Mouse (Mus musculus) forelimb bud, embryonic 11.5 days (tissue): ENCODE results near the gene Sgms1.

Source experiments
- DNase-seq: peaks from one replicate; pipeline ENCODE4 v3.0.0-alpha.2; 2012; ENCODE audit warnings: low read depth, low spot score

Gene Sgms1

DNA sequence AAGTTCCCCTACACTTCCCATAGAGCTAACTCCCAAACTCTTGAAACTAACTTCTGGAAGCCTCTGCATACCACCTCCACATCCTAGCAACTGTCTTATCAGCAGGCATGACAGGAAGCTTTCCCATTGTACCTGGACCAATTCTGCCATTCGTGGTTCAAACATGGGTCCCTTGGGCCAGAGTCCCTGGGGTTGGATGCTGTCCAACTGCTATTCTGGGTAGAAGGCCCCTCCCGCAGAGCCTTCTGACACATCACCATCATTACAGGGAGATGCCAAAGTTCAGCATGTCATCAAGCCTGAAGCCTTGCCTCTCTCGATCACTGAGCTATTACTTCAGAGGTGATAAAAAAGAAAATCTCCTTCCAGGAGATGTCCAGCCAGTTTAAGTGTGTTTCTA, 175.9 kb downstream of the Sgms1 start:
- no peak for DNase-seq

DNA sequence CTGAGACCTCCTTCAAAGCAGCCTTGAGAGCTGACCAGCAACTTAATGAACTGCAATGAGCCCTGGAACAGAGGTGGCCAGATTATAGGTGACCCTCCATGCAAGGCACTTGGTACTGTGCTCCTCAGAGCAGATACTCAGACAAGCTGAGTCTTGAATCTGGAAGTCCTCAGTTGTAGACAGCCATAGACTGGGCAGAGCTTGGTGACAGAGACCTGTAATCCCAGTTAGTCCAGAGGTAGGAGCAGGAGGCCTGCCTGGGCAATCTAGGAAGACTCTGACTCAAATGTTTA, 178.3 kb downstream of the Sgms1 start:
- no peak for DNase-seq

DNA sequence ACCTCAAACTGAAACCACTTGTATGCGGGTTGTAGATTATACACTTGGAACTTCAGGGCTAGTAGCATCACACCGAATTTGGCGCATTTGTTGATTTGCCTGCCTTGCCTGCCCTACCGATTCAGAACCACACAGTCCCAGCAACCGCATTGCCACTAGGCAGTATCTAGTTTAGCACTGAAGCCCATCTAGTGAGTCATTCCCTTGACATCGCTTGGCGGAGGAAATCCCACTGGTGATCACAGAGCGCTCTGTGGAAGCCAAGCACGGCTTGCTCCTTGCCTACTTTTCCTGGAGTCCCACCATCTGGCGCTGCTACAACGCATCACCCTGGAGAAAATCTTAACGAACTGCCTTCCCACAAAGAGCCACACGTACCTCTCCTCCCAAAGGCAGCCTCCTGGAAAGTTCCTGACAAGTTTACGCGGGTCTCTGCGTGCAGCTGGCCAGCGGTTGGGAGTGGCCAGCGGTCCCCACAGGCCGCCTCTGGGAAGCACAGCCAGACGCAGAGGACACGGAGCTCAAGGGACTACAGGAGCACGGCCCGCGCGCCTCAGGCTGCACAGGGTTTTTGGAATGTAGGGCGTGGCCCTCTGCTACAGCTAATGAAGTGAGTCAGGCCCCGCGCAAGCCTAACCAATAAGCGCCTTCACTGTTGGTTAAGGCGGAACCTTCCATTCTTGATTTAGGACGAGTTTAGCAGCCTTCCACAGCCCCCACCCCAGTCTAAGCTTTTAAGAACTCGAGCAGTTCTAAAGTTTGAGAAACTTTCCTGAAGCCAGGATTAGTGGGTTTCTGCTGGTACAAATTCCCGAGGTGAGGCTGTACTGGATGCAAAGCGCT, 178.8 kb downstream of the Sgms1 start:
- DNase-seq: peak; percentile 93

DNA sequence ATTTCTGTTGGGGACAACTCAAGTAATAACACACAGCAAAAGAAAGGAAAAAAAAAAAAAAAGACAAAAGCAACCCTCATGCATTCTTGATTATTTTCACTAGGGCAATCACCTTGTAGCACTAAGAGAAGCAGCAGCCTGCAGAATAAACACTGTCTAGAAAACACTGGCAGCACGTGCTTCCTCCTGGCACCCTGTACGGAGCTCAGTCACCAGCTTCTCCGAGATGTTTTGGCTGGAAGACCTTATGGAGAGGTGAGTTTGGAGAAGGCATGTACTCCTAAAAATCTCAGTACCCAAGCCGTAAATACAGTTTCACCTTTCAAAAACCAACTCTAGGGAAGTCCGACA, 179.4 kb downstream of the Sgms1 start:
- no peak for DNase-seq

DNA sequence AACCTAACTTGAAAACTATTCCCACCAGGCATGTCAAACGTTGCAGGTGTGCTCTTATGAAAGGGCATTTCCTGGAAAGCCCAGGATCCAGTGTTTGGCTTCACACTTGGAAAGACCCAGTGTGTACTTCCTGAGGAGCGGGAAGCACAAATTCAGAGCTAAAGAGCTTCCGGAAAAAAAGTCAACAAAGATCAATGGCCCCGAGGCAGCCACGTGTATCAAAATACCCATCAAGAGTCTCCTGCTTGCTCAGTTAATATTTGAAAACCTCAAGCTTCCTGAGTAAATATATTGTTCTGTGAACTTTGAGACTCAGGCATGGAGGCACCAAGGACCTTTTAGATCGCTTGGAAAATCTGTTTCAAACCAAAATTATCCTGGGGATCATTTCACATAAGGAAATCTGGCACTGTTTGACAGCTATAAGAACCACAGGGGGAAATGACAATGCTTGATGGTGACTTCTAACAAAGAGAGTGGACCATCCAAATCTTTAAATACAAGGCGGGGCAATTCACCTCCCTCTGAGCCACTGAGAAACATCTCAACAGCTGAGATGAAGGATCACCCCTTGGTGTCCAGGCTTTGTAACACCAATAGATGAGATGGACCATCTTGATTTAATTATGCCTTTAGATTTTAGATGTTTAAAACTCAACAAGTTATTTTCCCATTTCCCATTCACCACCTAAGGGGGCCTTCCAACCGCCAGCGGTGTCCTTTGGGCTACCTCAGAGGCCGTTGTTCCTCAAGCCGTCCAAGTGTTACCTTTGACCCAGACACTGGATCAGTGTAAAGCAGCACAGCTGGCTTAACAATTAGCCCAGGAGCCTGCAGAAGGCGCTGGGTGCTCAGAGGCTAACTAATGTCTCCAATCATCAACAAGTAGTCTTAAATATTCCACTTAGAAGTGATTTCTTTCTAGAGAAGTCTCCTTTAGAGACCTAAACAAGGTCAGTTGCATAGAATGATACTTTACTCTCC, 187.1 kb downstream of the Sgms1 start:
- no peak for DNase-seq

DNA sequence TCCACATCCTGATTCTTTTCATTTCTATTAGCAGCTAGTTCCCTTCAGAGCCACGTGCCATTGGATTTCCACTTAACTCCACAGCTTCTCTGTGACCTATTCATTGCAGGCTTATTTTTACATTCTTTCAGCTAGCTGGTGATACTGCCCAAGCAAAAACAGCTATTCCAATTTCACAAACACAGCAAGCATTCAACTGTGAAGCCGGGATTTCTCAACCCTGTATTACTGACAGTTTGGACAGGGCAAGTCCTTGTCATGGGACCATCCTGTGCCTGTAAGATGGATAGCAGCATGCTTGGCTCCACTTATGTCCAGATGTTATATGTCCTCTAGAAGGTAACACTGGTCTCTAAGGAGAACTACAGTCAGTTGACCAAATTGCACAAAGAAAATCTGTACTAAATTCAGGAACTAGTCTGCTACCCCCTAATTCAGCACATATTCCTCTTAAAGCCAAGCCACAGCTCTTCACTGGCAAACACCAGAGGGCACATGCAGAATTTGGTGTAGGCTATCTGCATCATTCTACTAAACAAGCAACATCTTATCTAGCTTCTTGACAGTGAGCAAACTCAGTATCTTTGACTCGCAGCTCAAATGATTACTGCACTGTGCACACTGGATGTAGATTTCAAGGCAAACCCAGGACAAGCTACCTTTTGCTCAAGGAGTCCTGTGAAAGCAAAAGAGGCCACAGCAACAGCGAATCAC, 189.5 kb downstream of the Sgms1 start:
- DNase-seq: no peak

DNA sequence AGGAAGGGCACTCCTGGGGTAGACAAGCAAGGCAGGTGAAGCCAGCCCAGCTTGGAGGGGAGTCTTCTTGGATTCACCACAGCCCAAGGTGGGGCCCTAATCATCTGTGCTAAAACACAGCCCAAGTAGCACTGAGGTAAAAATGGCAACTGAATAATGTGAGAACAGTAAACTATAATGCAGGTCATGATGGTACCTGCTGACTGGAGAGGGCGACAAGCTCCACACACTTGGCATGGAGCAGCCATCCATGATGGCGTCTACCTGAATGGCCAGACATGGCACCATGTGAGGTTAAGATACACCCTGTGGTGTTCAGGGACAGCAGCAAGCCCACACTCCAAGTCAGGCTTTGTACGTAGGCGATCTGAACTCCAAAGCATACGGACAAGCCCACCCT, 190.4 kb downstream of the Sgms1 start:
- no peak for DNase-seq

DNA sequence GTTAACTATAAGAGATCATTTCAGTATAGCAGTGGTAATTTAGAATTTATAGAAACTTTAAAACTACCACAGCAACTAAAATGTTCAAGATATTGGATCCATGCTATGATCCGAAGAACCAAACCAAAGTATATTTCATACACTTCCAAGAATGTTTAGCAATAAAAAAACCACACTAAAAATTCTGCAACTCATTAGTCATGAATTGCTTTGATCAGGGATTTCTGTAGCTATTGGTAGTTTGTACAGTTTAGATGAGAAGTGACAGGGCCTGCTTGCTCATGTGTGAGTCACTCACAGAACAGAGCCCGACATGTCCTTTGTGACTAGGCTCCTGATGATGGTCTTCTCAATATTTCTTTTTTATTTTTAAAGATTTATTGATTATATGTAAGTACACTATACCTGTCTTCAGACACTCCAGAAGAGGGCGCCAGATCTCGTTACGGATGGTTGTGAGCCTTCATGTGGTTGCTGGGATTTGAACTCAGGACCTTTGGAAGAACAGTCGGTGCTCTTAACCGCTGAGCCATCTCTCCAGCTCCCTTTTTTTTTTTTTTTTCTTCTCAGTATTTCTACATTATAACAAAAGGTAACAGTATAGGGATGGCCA, 190.9 kb downstream of the Sgms1 start:
- DNase-seq: no peak

DNA sequence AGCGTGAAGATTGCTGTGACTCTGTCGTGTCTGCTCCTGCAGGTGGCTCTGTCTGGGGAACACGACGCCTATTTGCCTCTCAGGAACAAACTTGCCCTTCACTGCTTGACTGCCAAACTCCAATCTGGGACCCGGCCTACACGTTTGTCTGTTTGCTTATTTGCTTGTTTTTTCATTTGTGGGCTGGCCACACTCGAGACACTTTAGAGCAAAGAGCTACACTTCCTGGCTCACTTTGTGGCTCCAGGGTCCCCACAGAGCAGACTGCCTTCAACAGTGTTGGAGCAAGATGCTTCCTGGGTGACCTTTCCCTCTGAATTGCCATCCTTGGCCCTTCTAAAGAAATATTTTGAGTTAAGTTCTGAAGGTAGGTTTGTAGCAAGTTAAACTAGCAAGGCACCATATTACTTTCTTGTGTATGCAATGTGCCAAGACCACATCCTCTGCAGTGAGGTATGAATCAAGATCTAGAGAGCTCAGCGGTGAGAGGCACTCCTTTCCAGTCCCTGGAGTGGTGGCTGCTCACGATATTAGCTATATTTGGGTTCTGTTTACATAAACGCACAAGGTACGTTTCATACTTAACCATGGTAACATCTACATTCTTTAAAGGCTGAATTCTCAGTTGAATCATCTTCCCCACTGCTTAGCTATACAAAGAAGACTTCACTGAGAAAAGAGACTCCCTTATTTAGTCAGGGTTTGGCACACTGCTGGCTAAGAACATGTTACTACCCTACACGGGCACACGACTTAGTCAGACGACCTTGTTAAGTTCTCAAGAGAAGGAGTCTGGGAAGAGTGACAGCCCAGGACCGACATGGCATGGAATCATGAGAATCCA, 192.3 kb downstream of the Sgms1 start:
- DNase-seq: no peak

DNA sequence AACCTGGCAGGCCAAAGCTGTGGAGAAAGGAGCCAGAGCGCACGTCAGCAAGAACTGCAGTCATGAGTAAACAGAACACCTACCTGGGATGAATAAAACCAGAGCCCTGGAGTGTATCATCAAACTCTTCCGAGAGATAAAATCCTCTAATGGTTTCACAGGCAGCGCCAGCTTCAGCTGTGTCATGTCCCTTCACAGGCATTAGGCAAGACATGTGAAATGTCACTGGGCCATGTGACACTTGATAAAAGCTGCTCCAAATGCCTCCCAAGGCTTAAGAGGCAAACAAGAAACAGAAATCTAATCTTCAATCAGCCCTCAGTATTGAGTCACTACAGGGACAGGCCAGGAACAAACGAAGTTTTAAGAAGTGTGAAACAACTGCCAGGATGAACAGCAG, 193.3 kb downstream of the Sgms1 start:
- DNase-seq: no peak

DNA sequence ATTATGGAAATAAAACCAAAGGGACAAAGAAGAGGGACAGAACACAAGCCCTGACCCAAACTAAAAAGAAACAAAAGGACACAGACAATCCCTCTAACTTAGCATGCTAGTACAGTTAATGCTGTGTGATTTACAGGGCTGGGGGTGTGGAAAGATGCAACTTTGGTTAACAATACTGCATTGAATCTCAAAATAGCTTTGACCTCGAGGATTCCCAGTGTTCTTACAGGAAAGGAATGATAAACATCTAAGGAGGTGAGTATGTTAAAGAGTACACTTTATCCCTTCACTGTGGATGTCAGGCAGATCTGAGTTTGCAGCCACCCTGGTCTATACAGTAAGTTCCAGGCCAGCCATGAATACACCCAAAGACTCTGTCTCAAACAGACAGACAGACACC, 194.7 kb downstream of the Sgms1 start:
- no peak for DNase-seq

DNA sequence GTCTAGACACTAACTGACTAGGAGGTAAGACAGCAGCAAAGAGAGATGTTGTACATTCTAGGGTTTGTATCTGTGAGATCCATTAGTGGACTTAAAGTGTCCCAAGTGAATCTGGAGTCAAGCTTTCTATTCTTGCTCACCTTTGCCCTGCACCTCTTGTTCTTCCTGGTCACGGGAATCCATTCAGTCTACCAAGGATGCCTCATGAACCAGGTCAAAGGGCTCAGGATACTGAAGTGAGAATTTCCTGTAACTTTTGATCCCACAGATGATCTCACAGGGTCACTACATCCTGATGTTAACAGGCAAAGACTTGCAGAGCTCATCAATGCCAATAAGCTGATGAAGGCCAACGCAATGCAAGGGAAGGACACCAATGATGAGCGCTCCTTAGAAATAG, 195.4 kb downstream of the Sgms1 start:
- no peak for DNase-seq

DNA sequence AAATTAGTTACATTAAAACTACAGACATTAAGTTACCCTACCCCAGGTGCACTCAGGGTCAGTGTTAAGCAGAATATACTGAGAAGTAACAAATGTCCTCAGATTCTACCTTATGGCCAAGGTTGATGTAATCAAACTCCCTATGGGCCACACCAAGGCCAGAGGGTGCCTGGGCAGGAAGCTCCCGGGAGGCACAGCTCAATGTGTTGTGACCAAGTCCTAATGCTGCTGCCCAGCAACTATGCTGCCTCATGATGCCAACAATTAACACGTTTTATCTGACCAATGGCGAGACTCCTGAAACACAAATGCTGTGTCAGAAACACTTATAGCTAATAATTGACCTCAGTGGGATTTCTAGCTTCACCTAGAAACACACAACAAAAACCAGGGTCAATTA, 197.9 kb downstream of the Sgms1 start:
- DNase-seq: no peak

DNA sequence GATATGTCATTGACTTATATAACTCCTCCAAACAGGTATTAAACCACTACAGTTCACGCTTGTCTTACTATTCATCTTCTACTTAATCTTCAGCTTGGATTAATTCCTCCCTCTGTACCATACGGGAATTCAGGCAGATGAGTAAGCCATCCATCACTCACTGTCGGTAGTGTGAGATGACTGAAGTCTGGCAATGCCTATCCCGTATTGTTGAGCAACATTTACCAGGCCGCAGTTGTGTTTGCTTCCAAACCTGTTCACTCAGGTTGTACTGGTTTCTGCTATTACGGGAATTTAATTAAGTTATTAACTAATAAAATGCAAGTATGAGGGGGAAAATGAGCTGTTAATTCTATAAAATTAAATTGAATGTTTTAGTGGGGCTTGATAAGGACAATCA, 199.6 kb downstream of the Sgms1 start:
- DNase-seq: no peak

DNA sequence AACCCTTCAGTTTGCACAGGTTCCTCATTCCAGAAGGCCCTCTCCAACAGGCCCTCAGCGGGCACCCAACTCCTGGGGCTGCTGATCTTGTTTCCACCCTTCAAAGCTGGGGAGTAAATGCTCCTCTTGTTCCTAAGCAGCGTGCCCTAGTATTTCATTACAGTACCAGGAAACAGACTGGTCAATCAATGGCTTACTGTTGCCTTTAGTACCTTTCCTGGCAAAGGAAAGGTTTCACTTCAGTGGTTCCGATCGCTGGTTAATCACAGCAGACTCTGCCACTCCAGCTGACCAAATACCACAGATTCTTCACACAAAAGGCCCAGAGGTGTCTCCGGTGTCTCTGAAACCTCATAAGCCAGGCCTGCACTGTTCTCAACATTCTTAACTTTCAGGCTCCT, 200.5 kb downstream of the Sgms1 start:
- DNase-seq: no peak

DNA sequence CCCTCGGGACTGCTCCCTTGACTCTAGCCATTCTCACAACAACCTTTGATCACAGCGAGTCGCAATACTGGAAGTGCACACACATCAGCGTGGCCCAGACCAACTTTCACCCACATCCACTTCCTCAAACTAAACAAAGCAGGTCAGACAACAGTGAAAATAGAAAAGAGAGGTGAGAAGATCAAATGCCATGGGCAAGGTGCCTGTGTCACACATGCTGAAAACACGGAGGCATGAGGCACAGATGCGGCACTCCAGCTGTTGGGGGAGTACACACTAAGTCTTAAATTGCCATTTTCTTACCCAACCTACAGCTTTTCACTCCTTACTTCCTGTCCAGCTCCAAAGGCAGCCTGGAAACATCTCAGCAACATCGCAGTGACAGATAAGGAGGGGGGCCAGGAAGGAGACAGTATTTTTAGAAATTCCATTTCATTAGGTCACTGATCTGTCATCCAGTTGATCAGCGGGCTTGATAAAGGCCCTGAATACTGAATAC, 202.9 kb downstream of the Sgms1 start:
- DNase-seq: no peak

DNA sequence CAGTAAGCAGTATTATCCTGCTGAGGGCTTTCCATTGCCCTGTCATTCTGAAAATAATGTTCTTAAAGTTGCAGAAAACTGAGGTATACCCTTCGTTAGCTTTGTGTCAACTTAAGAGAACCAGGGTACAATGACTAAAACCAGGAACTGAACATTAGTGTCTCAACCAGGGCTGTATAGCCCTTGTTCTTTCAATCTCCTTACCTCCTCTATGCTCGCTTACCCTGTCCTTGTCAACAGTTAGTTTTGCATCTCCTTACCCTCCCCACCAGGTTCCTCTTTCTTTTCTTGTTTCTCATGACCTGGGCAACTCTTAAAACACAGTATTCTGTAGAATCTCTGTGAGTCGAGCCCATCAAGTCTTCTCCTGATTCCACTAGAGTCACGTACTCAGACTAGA, 206.5 kb downstream of the Sgms1 start:
- no peak for DNase-seq

DNA sequence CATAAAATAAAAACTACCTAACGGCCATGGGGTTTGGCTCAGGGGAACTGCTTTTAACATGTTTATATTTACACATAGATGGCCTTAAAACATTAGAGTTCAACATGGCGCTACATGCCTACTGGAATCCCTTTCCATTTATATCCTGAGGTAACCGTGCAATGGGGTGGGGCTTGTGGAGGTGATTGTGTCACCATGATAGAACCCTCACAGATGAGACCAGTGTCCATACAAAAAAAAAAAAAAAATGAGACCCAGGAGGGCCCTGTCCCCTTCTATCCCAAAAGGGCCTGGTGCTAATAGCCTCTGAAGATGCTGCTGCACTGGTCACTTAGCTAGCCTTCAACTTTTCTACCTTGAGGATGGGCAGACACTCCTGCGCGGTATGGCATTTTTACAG, 207.0 kb downstream of the Sgms1 start:
- DNase-seq: no peak

DNA sequence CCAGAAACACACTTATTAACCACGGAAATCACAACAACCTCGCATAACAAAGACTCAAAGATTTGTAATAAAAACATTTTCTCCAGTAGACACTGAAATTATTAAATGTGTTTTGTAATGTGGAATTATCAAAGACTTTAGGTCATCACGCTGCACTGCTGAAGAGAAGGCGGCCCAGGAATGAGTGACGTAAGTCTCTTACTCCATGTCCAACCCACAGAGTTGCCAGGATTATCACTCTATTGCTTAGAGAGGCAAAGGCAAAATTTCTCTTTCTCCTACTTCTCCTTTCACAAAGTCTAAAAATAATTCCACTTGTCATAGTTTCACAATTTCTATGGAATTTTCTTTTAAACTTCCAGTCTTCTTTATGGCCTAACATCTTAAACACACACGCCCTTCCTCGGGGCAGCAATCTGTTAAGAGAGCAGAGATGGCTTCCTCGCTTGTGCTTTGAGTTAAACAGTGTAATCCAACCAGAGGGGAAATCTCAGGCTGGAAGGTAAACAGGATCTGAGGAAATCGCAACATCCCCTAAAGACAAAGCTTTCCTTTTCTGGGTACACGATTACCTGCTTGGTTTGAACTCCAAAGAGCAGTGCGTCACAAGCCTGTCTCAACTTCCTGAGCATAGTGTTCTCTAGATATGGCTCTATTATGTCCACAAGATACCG, 207.7 kb downstream of the Sgms1 start:
- DNase-seq: no peak
